Mouse (Mus musculus): Measurements from ENCODE around the gene Lsg1. TPM values are rescaled to one million over a fixed set of nuclear protein-coding genes. Genes with fewer than 3 reads are reported as not detected.
A peak's percentile ranks its signal among the peaks of the same experiment; 100 is the strongest.

Gene Lsg1
- polyA plus RNA-seq, 1 experiment from 2014 or later = 25.0 TPM

DNA sequence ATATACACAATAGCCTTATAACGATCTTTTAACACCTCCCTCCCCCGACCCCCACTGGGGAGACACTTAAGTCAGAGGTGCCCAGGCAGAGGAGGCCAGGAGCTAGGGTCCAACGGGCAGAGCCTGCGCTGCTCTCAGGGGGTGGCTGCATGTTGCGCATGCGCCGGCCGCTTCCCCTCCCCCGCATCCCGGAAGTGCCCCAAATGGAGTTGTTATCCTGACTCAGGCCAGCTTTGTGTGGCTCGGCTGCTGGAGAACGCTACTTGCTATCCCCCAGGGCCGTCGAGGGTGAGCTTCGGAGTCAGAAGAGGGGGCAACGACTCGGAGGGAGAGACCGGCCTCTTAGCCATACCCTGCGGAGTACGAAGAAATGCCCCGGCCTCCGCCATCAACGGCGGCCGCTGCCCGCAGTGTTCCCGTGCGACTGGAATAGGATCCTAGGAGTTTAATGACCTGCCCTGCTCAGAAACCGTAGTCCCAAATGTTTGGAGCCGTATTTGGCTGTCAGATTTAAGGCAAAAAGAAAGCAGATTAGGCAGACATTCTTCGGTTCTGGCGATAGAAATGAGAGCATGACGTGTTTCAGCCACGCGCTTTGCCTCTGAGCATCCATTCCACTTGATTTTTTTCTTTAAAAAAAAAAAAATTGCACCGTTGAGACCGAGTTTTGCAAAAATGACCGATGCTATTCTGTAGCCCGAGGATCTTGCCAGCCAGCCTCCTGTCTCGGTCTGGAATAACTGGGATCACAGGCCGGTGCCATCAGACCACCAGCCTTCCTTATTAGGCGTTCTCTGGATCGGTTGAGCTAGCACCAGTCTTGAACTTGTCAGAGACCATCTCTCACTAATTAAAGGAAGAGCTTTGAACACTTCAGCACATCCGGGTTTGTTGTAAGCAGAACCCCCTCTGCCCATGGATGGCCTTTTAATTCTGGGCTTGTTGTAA is 76.6 kb downstream of the Lsg1 start:
- Histone ChIP-seq H3K79me2 (ENCODE audit: inconsistent target) (no peaks in the 10 kb centered on the region), H3K4me3 (ENCODE audit: inconsistent target) (peak overlapping the region; percentile 68), H3K27ac (peak overlapping the region; percentile 85), H3K36me3 (ENCODE audit: inconsistent target) (no peaks in the 10 kb centered on the region)
- WGBS (ENCODE audit: missing documents) = 5% methylated on average over 44 of the region's 44 CpGs

Other genes with a start within 250 kb of the Lsg1 start
- gene Atp13a3, start 181.6 kb downstream of the Lsg1 start, polyA plus RNA-seq (2018) = 26.9 to 42.2 TPM (median 30.1 TPM) in 3 replicates
- gene Tmem44, start 36.8 kb downstream of the Lsg1 start, polyA plus RNA-seq (2018) = not detected in 3 replicates
- gene Fam43a, start 12.1 kb upstream of the Lsg1 start, polyA plus RNA-seq (2018) = 1.2 to 11.3 TPM (median 3.3 TPM) in 3 replicates

All from macrophage (primary cell).